Mouse (Mus musculus) stomach, adult 2 months (tissue): ENCODE measurements around the gene Tlcd2. TPM values are rescaled to one million over a fixed set of nuclear protein-coding genes. Genes with fewer than 3 reads are reported as not detected.

Source experiments
- polyA plus RNA-seq: library from polyadenylated mRNA; depleted of rRNA; stranded (reverse); fragments of >200 nt; gene quantifications from 2 replicates; pipeline ENCODE4 v1.2.3, GENCODE M21; 2012; rRNA removed

The Tlcd2 gene
- 8.6 and 11.8 TPM in 2 replicates for polyA plus RNA-seq

DNA sequence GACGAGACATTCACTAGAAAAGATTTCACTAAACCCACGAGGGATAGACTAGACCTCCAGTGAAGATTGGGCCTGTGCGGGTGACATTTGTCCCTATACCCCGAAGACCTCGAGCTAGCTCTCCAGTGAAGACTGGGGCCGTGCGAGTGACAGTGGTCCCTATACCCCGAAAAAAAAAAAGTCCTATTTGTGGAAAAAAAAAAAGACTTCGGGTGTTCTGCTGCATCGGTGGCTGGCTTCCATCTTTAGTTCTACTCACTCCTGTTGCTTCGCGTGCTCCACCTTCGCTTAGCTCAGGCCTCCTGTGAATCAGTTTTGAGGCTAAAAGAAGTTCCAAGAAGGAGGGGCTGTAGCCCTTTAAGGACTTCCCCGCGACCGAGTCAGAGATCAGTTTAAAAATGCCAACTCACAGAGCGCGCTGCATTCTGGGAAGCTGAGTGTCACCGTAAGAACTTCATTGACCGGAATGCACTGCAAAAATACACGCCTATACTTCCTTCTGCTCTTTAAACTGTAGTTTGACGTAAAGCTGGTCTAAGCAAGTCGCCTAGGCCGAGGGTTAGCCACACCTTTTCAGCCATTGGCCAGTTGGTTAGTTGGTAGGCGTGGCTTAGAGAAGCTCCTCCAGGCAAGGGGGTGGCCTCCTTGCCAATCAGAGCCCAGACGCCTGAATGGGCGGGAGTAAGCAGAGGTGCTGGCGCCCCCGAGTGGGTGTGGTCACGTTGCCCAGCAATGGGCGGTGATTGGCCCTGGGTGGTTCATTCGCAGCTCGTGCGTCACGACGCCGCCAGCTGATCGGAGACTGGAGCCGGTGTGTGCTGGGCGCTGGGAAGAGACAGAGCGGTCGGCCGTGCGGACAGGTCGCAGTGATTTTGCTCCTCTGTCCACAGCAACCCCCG, at the start of gene Tlcd2:
TSS of gene Tlcd2 (plus strand) at position 872 of the 899 bp plus-strand sequence.

GRCm38 (mm10) chr11:75422013-75422792, 39.3 kb upstream of the Tlcd2 start, which contains the start of gene Serpinf1:
Gene Serpinf1, minus strand, starts transcription at chr11:75422701.

GRCm38 (mm10) chr11:75439363-75439762, 22.2 kb upstream of the Tlcd2 start, which contains the start of gene Serpinf2:
Gene Serpinf2, minus strand, starts transcription at chr11:75439591.

GRCm38 (mm10) chr11:75453991-75454930, 7.3 kb upstream of the Tlcd2 start, which contains the start of gene Wdr81:
Gene Wdr81, minus strand, starts transcription at chr11:75454717.

GRCm38 (mm10) chr11:75486601-75487285, 25.2 kb downstream of the Tlcd2 start, which contains the start of gene Prpf8:
Gene Prpf8, plus strand, starts transcription at chr11:75486816.

GRCm38 (mm10) chr11:75509741-75510626, 48.5 kb downstream of the Tlcd2 start, which contains the start of gene Rilp:
Gene Rilp, plus strand, starts transcription at chr11:75510094.

DNA sequence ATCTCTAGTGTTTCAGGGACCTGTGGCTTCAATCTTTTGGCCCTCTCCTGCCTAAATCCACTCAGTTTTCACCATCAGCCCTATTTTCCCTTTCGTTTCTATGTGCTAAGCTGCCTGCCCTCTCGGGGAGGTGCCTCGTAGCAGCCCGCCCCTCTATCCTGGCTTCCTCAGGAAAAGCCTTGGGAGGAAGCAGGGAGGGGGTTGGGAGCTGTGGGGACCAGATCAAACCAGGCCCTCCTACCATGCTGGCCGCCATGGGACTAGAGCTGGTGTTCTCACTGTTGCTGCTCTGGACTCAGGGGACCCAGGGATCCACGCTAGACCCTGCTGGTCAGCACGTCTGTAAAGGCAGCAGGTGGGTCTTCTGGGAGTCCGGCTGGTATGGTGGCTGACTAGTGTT, 51.8 kb downstream of the Tlcd2 start, which contains the start of gene Scarf1:
TSS of gene Scarf1 (plus strand) at position 205 of the 400 bp plus-strand sequence.

Other genes starting within 250 kb of the Tlcd2 start
- gene Rpa1, start 113.4 kb upstream of the Tlcd2 start, polyA plus RNA-seq, result 5.4 and 6.1 TPM in 2 replicates
- 1.0 and 1.3 TPM in 2 replicates for gene Smyd4, start 113.3 kb upstream of the Tlcd2 start, polyA plus RNA-seq
- 32.6 and 42.4 TPM in 2 replicates for gene Serpinf1, start 39.0 kb upstream of the Tlcd2 start, polyA plus RNA-seq
- gene Serpinf2, start 22.1 kb upstream of the Tlcd2 start, polyA plus RNA-seq, result 2.5 and 4.4 TPM in 2 replicates
- gene Wdr81, start 7.0 kb upstream of the Tlcd2 start, polyA plus RNA-seq, result 7.4 TPM in 2 replicates
- gene Prpf8, start 25.1 kb downstream of the Tlcd2 start, polyA plus RNA-seq, result 13.4 and 21.5 TPM in 2 replicates
- 2.4 and 3.9 TPM in 2 replicates for gene Rilp, start 48.4 kb downstream of the Tlcd2 start, polyA plus RNA-seq
- 4.1 TPM in 2 replicates for gene Scarf1, start 51.8 kb downstream of the Tlcd2 start, polyA plus RNA-seq
- gene Slc43a2, start 70.0 kb downstream of the Tlcd2 start, polyA plus RNA-seq, result 15.1 and 15.2 TPM in 2 replicates
- gene Pitpna, start 126.4 kb downstream of the Tlcd2 start, polyA plus RNA-seq, result 38.5 and 62.5 TPM in 2 replicates
- 12.9 and 17.5 TPM in 2 replicates for gene Inpp5k, start 169.3 kb downstream of the Tlcd2 start, polyA plus RNA-seq
- 32.4 and 32.7 TPM in 2 replicates for gene Myo1c, start 188.8 kb downstream of the Tlcd2 start, polyA plus RNA-seq
- 67.6 and 102 TPM in 2 replicates for gene Crk, start 217.5 kb downstream of the Tlcd2 start, polyA plus RNA-seq